Mouse (Mus musculus): Measurements from ENCODE around the gene E330009J07Rik.

DNA sequence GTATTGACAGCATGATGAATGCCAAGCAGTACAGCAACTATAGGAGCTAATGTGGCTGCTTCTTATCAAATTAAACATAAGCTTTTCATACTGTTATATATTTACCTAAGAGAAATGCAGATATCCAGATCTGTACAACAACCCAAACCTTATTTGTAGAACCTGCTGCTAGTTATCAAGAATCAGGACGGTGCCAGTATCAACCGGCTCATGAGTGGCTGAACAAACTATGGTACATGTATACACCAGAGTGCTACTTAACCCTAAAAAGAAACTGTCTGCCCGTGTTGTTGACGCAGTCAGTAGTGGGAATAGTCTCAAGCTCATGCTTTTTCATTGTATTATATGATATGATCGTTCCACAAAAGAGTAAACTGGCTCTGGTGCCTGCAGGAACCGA, 64.9 kb downstream of the E330009J07Rik start:
- TF ChIP-seq CTCF (IDR thresholded peaks at IDR 0.05; ENCODE audit: borderline replicate concordance, control insufficient read depth, extremely low read depth, insufficient read depth, low read length, poor library complexity), result no peak
- TF ChIP-seq POLR2A (IDR thresholded peaks at IDR 0.05; ENCODE audit: control insufficient read depth, extremely low read depth, insufficient read depth, low read length, poor library complexity), result no peak
